Mouse (Mus musculus) heart, adult 2 months (tissue): ENCODE data around the gene Kdm1a.

ENCODE experiments used
- EP300 ChIP-seq: fragments of 200-500 bp; IDR thresholded peaks from 2 replicates; pipeline ENCODE4 v1.6.1; 2011; ENCODE audit warnings: low read depth, low read length, control low read depth; ENCODE audit not compliant: insufficient read depth
- POLR2A ChIP-seq: fragments of 200-500 bp; IDR thresholded peaks from 2 replicates; pipeline ENCODE4 v1.6.1; 2011; ENCODE audit warnings: mild to moderate bottlenecking, low read depth, low read length, control low read depth; ENCODE audit not compliant: insufficient read depth

- TF ChIP-seq POLR2A, result no peak
- TF ChIP-seq EP300, result no peak
Observed at GRCm38 (mm10) chr4:136621956-136622355, 19.4 kb upstream of the Kdm1a start.
